Mouse (Mus musculus): ENCODE data around the gene Usf3.

Usf3 gene

GRCm38 (mm10) chr16:44172297-44173154, 520 bp upstream of the Usf3 start:
- DNase-seq (ENCODE audit: low spot score in 2 of 2): peak; percentile 99

GRCm38 (mm10) chr16:44173966-44174530, 1.0 kb downstream of the Usf3 start:
- no peak for DNase-seq (ENCODE audit: low spot score in 2 of 2)

- no peak for DNase-seq (ENCODE audit: low spot score in 2 of 2)
Observed at GRCm38 (mm10) chr16:44175001-44175400, 2.0 kb downstream of the Usf3 start.

GRCm38 (mm10) chr16:44176511-44176910, 3.5 kb downstream of the Usf3 start:
- no peak for DNase-seq (ENCODE audit: low spot score in 2 of 2)

GRCm38 (mm10) chr16:44178555-44178954, 5.5 kb downstream of the Usf3 start:
- DNase-seq (ENCODE audit: low spot score in 2 of 2): no peak

- no peak for DNase-seq (ENCODE audit: low spot score in 2 of 2)
Observed at GRCm38 (mm10) chr16:44182597-44182996, 9.6 kb downstream of the Usf3 start.

- no peak for DNase-seq (ENCODE audit: low spot score in 2 of 2)
Observed at GRCm38 (mm10) chr16:44184769-44185168, 11.7 kb downstream of the Usf3 start.

- no peak for DNase-seq (ENCODE audit: low spot score in 2 of 2)
Observed at GRCm38 (mm10) chr16:44187172-44187571, 14.1 kb downstream of the Usf3 start.

GRCm38 (mm10) chr16:44188766-44189165, 15.7 kb downstream of the Usf3 start:
- no peak for DNase-seq (ENCODE audit: low spot score in 2 of 2)

- no peak for DNase-seq (ENCODE audit: low spot score in 2 of 2)
Observed at GRCm38 (mm10) chr16:44190032-44190431, 17.0 kb downstream of the Usf3 start.

- no peak for DNase-seq (ENCODE audit: low spot score in 2 of 2)
Observed at GRCm38 (mm10) chr16:44190968-44191367, 17.9 kb downstream of the Usf3 start.

- DNase-seq (ENCODE audit: low spot score in 2 of 2): no peak
Observed at GRCm38 (mm10) chr16:44199066-44199703, 26.1 kb downstream of the Usf3 start.

- DNase-seq (ENCODE audit: low spot score in 2 of 2): no peak
Observed at GRCm38 (mm10) chr16:44200146-44200545, 27.1 kb downstream of the Usf3 start.

GRCm38 (mm10) chr16:44204331-44204730, 31.3 kb downstream of the Usf3 start:
- DNase-seq (ENCODE audit: low spot score in 2 of 2): no peak

- no peak for DNase-seq (ENCODE audit: low spot score in 2 of 2)
Observed at GRCm38 (mm10) chr16:44205973-44206372, 32.9 kb downstream of the Usf3 start.

- DNase-seq (ENCODE audit: low spot score in 2 of 2): no peak
Observed at GRCm38 (mm10) chr16:44210156-44211053, 37.4 kb downstream of the Usf3 start.

- DNase-seq (ENCODE audit: low spot score in 2 of 2): no peak
Observed at GRCm38 (mm10) chr16:44211054-44211414, 38.0 kb downstream of the Usf3 start.

- DNase-seq (ENCODE audit: low spot score in 2 of 2): no peak
Observed at GRCm38 (mm10) chr16:44212703-44213102, 39.7 kb downstream of the Usf3 start.

GRCm38 (mm10) chr16:44215513-44215912, 42.5 kb downstream of the Usf3 start:
- DNase-seq (ENCODE audit: low spot score in 2 of 2): no peak

- no peak for DNase-seq (ENCODE audit: low spot score in 2 of 2)
Observed at GRCm38 (mm10) chr16:44216417-44216816, 43.4 kb downstream of the Usf3 start.

GRCm38 (mm10) chr16:44221463-44221862, 48.4 kb downstream of the Usf3 start:
- DNase-seq (ENCODE audit: low spot score in 2 of 2): no peak

All from right cerebral cortex, postnatal 36 days (tissue).